Mouse (Mus musculus) heart, postnatal 14 days (tissue): ENCODE measurements around the gene Nfkb2. TPM values are rescaled to one million over a fixed set of nuclear protein-coding genes. Genes with fewer than 3 reads are reported as not detected.
A peak's percentile ranks its signal among the peaks of the same experiment; 100 is the strongest.

ENCODE experiments used
- DNase-seq, 2 experiments: peaks; one replicate each; pipeline ENCODE4 v3.0.0; 2021 to 2022
- intact Hi-C: fragments of 180-260 bp; cut with DNase I; formaldehyde crosslinking; loops from one replicate; pipeline ENCODE4 v1.15.1; 2025
- total RNA-seq, 2 experiments: library from RNA; stranded (reverse); gene quantifications; 2 replicates each; pipeline ENCODE4 v1.2.3; 2021

The Nfkb2 gene
- total RNA-seq, 2 experiments from 2014 or later = 15.5 to 16.6 TPM

GRCm38 (mm10) chr19:46306751-46307289, 2.7 kb downstream of the Nfkb2 start:
- no peak for DNase-seq
- intact Hi-C loops = loop anchor here (10.0 kb wide), 1 partner anchor 138 kb away; no protein-coding TSS in a partner anchor

DNA sequence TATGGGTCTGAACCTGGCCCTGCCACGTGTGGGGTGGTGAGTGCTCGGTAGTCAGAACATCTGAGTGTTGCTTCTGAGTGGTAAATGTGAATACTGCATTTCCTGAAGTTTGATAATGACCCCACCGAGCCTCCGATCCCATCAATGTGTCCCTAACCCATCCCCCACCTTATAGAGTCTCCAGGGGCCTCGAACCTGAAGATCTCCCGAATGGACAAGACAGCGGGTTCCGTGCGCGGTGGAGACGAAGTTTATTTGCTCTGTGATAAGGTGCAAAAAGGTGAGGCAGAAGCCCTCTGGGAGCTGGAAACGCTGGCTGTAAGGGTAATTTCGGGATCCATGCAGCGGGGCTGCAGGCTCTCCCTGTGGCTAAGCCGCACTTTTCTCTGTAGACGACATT, 3.7 kb downstream of the Nfkb2 start:
- intact Hi-C loops = loop anchor here (10.0 kb wide), 1 partner anchor 137 kb away; no protein-coding TSS in a partner anchor

GRCm38 (mm10) chr19:46308303-46308702, 4.2 kb downstream of the Nfkb2 start:
- no peak for DNase-seq
- intact Hi-C loops = loop anchor here (10.0 kb wide), 1 partner anchor 136 kb away; no protein-coding TSS in a partner anchor

More for the DNA sequence above, 3.7 kb downstream of the Nfkb2 start:
- no peak for DNase-seq

GRCm38 (mm10) chr19:46308706-46309435, 4.8 kb downstream of the Nfkb2 start:
- peak; percentile 90 to 92 for DNase-seq
- intact Hi-C loops = loop anchor here (10.0 kb wide), 1 partner anchor 136 kb away; no protein-coding TSS in a partner anchor

DNA sequence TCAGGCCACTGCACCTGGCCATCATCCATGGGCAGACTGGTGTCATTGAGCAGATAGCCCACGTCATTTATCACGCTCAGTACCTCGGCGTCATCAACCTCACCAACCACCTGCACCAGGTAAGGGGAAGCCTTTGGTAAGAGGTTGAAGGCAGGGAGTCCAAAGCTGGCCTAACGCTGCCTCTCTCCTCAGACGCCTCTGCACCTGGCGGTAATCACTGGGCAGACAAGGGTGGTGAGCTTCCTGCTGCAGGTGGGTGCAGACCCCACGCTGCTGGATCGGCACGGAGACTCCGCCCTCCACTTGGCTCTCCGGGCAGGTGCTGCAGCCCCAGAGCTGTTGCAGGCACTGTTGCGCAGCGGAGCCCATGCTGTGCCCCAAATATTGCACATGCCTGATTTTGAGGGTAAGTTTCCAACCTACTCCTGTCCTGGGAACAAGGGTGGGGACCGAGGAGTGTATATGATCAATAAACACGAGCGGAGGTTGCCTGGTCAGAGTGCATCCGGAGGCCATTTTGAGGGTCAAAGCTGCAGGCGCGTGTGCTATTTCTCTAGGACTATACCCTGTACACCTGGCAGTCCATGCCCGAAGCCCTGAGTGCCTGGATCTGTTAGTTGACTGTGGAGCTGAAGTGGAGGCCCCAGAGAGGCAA, 5.7 kb downstream of the Nfkb2 start:
- DNase-seq = no peak
- intact Hi-C loops = loop anchor here (2.0 to 10.0 kb wide), 2 partner anchors 17 to 135 kb away; partner anchors contain the start of gene Psd

DNA sequence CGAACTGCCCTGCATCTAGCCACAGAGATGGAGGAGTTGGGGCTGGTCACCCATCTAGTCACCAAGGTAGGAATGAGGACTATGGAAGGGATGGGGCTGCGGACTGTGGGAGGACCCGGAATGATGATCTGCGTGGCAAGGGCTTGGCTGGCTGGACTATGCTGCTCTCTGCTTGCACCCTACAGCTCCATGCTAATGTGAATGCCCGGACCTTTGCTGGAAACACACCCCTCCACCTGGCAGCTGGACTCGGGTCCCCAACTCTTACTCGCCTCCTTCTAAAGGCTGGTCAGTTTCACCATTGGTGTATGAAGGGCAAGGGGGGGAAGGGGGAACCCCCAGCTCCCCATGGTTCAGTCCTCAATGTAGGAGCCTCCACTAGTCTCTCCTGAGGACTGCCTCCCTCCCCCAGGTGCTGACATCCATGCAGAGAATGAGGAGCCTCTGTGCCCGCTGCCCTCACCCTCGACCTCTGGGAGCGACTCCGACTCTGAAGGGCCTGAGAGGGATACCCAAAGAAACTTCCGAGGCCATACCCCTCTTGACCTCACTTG, 6.3 kb downstream of the Nfkb2 start:
- DNase-seq = no peak
- intact Hi-C loops = loop anchor here (2.0 kb wide), 1 partner anchor 16 kb away; the partner anchor contains the start of gene Psd

GRCm38 (mm10) chr19:46311341-46311740, 7.2 kb downstream of the Nfkb2 start:
- no peak for DNase-seq
- intact Hi-C loops = loop anchor here (2.0 kb wide), 1 partner anchor 15 kb away; the partner anchor contains the start of gene Psd

GRCm38 (mm10) chr19:46312566-46312965, 8.4 kb downstream of the Nfkb2 start:
- DNase-seq = peak in 1 of 2 experiments; percentile 2
- intact Hi-C loops = no loop called here

GRCm38 (mm10) chr19:46313116-46313515, 9.0 kb downstream of the Nfkb2 start:
- intact Hi-C loops = no loop called here
- no peak for DNase-seq

GRCm38 (mm10) chr19:46313591-46313990, 9.5 kb downstream of the Nfkb2 start:
- no peak for DNase-seq
- intact Hi-C loops = no loop called here

DNA sequence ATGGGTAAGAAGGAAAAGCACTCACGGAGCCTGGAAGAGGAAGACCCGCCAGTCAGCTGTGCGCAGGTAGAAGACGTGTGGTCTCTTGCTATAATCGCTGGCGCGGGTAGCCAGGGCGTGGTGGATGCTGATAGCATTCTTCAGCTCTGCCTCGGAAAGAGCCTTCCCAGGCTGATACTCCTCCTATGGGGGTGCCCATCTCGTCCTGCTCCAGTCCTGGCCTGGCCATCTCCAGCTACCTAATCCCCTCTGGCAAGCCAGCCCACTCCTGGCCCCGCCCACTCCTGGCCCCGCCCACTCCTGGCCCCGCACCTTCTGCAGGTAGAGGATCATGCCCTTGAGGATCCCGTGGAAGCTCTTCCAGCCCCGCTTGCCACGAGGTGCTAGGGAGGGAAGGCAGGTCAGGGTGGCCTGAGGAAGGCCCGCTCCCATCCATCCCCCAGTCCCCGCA, 10.1 kb downstream of the Nfkb2 start:
- no peak for DNase-seq
- intact Hi-C loops = no loop called here

- intact Hi-C loops = no loop called here
- no peak for DNase-seq
These were observed 11.0 kb downstream of the Nfkb2 start for GRCm38 (mm10) chr19:46314872-46315742.

- intact Hi-C loops = no loop called here
- DNase-seq = no peak
These were observed 11.9 kb downstream of the Nfkb2 start for GRCm38 (mm10) chr19:46315752-46316610.

DNA sequence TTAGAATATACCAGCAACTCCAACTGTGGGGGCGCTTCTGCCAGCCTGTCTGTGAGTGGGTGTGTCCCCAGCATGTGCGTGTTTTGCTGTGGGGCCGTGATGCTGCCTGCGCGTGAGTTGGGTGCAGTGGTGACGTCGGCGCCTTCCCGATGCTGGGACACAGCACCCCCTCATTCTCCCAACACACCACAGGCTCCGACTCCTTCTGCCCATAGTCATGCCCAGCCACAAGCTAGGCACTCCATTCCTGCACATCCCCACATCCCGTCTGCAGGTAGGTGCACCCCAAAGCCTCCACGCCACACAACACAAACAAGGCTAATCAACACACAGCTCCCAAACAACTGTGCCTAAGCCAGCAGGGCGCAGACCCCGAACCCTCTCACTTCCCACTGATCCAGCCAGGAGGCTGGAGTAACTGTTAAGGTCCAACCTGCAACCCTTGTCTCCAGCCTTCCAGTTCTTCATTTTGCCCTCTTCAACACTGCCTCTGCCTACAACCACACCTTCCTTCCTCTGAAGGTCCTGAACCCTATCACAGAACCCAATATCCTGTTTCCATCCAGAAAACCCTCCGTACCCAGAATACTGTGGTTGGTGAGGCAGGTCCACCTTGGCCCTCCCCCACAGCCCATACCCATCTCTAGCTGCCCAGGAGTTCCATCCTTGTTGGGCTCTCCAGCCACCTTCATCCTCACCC, 12.9 kb downstream of the Nfkb2 start:
- DNase-seq = no peak
- intact Hi-C loops = no loop called here

- intact Hi-C loops = no loop called here
- DNase-seq = peak in 1 of 2 experiments; percentile 23
These were observed 13.4 kb downstream of the Nfkb2 start for GRCm38 (mm10) chr19:46317546-46317885.

DNA sequence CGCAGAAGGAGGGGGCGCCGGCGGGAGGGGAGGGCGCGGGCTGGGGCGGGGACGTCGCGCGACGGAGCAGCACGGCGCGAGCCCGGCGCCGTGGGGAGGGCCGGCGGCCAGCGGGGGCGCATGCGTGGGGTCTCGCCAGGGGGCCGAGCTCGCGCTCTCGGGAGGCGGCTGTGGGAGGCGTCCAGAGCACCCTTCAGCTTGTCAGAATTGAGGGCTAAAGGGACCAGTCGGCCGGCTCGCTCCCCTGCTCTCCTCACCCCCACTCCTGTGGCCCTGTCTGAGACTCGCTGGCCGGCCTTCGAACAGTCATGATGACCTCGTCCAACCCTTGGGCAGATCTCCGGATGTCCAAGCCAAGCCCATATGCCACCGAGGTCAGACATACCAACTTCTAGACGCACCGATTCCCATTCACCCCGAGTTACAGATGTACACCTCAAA, 13.9 kb downstream of the Nfkb2 start:
- intact Hi-C loops = no loop called here
- peak; percentile 59 to 66 for DNase-seq

DNA sequence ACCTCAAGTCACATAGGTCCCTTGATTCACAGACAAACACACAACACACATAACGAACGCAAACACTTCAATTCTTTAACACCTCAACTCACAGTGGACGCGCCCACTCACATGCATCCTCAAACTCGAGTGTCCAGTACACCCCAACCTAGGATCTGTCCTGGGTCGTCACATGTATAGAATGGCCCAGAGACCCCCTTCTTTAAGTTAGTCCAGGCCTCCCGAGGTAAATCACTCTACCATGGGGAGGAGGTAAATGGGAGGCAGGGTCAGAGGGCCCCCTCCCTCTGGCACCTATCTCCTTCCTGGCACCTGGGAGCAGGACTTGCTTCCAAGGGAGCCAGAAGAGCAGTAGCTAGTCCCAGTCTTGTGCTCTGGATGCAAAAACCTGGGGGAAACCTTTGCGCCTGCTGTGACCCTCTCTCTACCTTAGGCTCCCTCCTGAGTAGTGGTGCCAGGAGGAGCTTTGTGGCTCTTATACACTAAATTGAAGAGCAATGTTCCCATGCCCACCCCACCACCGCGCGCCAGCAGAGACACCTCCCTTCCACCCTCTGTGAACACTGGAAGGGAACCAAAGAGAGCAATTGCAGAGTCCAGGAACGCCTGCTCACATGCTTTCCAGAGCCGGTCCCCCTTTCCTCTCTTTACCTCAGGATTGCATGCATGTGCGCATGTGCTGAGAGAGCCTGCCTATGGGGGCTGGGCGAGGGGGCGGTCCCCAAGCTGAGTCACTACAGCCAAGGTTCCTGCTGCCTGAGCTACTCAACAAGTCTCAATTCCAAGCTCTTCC, 14.7 kb downstream of the Nfkb2 start:
- intact Hi-C loops = no loop called here
- DNase-seq = peak; percentile 66 to 73
